Mouse (Mus musculus) ES-Bruce4 (cell line): Measurements from ENCODE around the gene Cdc14b.

ENCODE experiments used
- CTCF ChIP-seq: IDR thresholded peaks from one replicate; pipeline ENCODE4 v1.8.1; 2011; ENCODE audit warnings: low read depth, low read length
- EP300 ChIP-seq: IDR thresholded peaks from 2 replicates; pipeline ENCODE4 v1.6.1; 2011; ENCODE audit warnings: low read depth, low read length; ENCODE audit not compliant: insufficient read depth
- POLR2A ChIP-seq: IDR thresholded peaks from one replicate; pipeline ENCODE4 v1.8.1; 2011; ENCODE audit warnings: low read length; ENCODE audit not compliant: insufficient read depth

DNA sequence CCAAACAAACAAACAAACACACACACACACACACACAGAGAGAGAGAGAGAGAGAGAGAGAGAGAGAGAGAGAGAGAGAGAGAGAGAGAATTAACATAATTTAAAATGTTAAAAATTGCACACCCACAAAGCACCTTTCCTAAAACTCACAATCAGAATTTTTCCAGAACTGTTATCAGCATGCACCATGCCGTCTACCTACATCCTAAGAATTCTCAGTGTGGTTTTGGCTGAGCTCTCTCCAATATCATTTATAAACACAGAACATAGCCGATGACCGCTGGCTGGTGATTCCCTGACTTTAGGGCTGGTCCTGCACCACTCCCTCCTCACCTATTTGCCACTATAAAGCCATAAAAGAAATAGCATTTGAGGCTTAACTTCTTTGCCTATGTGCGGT lies 6.7 kb downstream of the Cdc14b start:
- TF ChIP-seq CTCF = no peak
- TF ChIP-seq POLR2A = no peak
- TF ChIP-seq EP300 = no peak
